Mouse (Mus musculus): ENCODE measurements around the gene Nr1i3. TPM values are rescaled to one million over a fixed set of nuclear protein-coding genes. Genes with fewer than 3 reads are reported as not detected.

The Nr1i3 gene
- polyA plus RNA-seq, 1 experiment, result 0.40 TPM

DNA sequence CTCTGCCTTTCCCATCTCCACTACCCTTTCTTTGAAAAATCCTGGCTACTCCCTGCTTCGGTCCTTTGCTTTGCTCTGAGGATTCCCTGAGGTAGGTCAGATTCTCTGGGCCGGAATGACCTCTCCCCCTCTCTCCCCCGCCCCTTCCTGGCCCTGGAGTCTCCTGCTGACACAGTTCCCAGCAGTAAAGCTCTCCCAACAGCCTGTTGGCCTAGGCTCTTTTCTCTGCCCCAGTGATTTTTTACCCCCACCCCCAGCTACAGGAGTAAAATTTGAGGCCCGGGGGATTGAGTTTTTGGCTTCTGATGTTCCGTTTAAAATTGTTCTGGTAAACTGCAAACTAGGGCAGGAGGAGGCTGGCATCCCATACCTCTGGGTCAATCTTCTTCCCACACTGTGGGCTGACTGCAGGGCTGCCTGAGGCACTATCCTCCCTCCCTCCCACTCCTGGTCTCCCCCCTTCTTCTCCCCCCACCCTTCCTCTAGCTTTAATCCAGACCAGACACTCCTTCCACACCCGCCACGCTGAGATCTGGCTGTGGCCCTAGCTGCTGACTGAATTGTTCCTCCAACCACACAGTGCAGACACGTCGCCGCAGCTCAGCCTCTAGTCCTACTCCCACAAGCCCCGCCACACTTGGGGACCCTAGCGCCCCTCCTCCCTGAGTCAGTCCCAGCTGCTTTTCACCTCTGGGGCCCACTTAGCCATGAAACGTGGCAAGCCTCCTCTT lies 38.0 kb downstream of the Nr1i3 start:
- TF ChIP-seq GATA1 (IDR thresholded peaks at IDR 0.05; ENCODE audit: low read length), result no peak

DNA sequence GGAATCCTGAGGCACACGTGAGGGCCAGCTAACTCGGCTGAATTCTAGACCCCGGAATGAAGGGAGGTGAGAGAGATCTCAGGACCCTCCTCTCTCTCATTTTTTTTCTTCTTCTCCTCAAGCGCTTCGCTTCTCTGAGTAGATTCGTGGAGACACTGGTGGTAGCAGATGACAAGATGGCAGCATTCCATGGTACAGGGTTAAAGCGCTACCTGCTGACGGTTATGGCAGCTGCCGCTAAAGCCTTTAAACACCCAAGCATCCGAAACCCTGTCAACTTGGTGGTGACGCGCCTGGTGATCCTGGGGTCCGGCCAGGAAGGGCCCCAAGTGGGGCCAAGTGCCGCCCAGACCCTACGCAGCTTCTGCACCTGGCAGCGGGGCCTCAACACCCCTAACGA lies 38.6 kb downstream of the Nr1i3 start:
- TF ChIP-seq GATA1 (IDR thresholded peaks at IDR 0.05; ENCODE audit: low read length), result no peak

DNA sequence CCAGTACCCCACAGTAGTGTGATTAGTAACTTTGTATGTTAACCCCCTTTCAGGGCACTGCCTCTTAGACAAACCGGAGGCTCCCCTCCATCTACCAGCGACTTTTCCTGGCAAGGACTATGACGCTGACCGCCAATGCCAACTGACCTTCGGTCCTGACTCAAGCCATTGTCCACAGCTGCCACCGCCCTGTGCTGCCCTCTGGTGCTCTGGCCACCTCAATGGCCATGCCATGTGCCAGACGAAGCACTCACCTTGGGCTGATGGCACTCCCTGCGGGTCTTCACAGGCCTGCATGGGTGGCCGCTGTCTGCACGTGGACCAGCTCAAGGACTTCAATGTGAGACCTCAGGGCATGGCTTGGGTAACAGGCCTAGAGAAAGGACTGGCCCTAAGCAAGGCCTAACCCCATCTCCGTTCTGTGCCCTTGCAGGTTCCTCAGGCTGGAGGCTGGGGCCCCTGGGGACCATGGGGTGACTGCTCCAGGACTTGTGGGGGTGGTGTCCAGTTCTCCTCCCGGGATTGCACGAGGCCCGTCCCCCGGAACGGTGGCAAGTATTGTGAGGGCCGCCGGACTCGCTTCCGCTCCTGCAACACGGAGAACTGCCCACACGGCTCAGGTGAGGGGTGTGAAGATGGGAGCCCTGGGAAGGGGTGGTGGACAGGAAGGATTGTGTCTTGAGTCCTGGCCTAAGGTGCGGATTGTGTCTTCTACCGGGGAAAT lies 42.5 kb downstream of the Nr1i3 start:
- TF ChIP-seq GATA1 (IDR thresholded peaks at IDR 0.05; ENCODE audit: low read length), result no peak

DNA sequence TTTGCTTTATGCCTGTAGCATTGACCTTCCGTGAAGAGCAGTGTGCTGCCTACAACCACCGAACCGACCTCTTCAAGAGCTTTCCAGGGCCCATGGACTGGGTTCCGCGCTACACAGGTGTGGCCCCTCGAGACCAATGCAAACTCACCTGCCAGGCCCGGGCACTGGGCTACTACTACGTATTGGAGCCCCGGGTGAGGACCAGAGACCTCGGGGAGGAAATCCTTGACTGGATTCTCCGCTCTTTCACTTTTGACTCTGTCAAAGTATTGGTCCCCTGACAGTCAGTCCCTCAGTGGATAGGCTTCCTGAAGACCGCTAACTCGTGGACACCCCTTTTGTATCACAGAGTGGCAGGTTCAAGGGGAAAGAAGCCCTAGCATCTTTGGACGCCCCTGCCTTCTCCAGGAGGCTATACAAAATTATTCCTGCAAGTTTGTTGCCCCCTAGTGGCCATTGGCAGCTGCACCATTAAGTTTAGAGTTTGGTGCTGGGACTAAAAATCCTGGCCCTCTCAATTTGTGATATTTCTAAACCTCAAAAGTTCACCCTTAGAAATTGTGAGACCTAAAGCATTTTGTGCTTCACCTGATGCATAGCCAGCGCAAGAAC lies 43.3 kb downstream of the Nr1i3 start:
- no peak for TF ChIP-seq GATA1 (IDR thresholded peaks at IDR 0.05; ENCODE audit: low read length)

DNA sequence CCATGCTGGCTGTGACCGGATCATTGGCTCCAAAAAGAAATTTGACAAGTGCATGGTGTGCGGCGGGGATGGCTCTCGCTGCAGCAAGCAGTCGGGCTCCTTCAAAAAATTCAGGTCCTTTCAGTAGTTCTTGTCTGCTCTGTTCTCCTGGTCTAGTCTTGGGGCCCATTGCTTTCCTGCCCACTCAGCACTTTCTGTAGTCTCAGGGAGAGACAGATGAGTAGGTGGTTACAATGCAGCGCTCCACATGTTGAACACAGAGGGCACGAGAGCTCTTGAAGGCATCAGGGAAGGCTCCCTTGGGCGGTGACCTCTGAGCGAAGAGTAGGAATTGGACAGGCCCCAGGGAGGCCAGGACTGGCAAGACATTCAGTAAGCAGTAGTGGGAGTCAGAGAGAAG lies 44.0 kb downstream of the Nr1i3 start:
- TF ChIP-seq GATA1 (IDR thresholded peaks at IDR 0.05; ENCODE audit: low read length), result no peak

DNA sequence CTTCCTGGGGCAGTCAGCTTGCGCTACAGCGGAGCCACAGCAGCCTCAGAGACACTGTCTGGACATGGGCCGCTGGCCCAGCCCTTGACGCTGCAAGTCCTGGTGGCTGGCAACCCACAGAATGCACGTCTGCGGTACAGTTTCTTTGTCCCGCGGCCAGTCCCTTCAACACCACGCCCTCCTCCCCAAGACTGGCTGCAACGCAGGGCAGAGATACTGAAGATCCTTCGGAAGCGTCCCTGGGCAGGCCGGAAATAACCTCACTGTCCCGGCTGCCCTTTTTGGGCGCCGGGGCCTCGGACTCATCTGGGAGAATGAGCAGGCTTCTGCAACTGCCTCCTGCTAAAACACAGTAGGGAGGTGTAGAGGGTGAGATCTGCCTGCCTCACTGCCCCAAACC lies 45.2 kb downstream of the Nr1i3 start:
- no peak for TF ChIP-seq GATA1 (IDR thresholded peaks at IDR 0.05; ENCODE audit: low read length)

DNA sequence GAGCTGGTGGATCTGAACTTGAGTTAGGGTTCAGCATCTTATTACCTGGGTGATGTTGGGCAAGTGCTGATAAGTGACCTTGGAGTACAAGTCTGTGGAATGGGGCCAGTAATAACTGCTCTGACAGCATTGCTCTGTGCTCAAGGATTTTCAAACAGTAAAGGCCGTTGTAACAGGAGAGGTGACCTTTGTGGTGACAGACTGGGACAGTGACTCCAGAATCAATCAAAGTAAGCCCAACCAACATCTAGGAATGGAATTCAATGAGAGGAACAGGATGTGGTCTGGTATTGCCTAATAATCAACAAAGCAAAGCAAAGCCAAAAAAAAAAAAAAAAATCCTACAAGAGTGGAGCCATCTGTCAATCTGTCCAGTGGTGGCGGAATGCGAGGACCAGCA lies 46.5 kb downstream of the Nr1i3 start:
- TF ChIP-seq GATA1 (IDR thresholded peaks at IDR 0.05; ENCODE audit: low read length), result no peak

DNA sequence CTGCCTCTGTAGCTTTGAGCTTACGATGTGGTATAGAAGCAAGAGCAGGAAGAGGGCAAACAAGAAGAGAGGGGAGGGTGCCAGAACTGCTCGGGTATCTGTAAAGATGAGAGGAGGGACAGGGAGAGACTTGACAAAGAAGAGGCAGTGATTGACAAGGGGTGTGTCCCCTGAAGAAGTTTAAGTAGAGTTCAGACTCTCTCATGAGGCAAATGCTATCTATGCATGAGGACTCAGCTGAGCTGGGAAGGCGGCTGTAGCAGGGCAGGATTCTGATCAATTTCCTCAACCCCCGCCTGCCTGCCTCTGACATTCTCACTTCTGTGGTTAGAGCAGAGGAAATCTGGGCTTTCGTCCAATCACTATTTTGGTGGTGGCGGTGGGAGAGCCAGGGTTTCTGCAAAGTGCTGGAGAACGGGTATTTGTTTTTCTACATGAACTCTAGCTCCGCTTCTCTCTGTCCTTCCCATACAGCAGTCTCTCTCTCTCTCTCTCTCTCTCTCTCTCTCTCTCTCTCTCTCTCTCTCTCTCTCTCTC lies 48.9 kb downstream of the Nr1i3 start:
- no peak for TF ChIP-seq GATA1 (IDR thresholded peaks at IDR 0.05; ENCODE audit: low read length)

DNA sequence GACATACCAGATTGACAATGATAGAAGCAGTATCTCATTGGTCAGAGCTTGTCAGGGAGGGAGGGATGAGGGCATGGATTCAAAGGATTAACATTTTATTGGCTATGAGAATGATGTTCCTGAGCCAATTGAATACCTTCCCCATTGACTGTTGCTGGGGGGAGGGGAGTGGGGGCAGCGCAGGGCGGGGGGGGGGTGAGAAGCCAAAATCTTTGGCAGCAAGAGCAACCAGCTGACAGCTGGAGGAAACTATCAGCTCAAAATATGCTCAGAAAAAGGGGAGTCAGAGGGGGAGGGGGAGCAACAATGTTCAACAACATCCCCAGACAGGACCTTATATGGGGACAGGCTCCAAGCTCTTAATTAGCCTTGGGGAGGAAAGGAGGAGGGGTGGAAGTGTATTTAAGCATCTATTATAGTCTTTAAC lies 49.4 kb downstream of the Nr1i3 start:
- no peak for TF ChIP-seq GATA1 (IDR thresholded peaks at IDR 0.05; ENCODE audit: low read length)

DNA sequence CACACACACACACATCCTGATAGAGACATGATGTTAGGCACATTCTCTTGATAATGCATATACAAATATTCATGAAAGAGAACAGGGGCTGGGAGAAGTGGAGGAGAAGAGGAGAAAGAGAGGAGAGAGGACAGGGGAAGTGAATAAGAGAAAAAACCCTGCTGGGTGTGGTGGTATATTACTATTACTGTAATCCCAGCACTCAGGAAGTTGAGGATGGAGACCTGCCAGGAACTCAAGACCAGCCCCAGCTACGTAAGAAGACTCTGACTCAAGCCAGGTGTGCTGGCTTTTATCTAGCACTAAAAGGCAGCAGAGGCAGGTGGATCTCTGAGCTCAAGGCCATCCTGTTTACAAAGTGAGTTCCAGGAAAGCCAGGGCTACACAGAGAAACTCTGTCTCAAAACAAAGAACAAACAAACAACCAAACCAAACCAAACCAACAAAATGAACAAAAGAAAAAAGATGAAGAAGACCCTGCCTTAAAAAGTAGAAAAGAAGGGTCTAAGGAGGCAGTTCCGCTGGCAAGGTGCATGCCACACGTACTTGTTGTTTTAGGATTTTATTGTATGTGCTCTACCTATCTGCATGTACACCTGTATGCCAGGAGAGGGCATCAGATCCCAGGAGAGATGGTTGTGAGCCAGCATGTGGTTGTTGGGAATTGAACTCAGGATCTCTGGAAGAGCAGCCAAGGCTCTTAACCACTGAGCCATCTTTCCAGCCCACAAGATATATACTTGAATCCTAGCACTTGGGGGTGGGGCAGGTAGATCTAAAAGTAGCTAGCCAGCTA lies 50.1 kb downstream of the Nr1i3 start:
- no peak for TF ChIP-seq GATA1 (IDR thresholded peaks at IDR 0.05; ENCODE audit: low read length)

DNA sequence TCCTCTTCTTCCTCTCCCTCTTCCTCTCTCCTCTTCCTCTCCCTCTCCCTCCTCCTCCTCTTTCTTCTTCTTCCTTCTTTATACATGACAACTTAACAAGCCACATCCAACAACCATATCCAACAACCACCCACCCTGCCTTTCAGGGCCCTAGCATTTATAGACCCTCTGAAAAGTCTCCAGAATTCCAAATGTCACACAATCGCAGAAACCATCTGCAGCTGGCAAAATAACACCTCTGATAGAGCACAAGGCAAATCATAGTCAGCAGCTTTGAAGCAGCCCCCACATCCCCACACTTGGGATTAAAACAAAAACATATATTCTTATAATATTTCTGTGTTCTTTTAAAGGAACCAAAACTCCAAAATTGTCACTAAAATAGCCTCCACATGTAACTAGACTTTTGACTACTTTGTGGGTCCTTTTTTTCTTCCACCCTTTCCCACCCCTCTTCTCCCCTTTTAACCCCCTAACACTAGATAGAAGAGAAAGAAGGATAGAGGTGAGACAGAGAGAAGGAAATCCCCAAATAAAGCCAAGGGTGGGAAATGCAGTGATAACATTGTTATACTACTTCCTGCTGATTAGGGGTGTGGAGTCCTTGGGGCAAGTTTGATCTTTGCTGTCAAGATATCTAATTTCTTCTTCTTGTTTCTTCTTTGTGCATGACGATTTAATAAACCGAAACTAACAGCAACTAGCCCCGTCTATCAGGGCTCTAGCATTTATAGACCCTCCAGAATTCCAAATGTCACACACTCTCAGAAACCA lies 52.4 kb downstream of the Nr1i3 start:
- no peak for TF ChIP-seq GATA1 (IDR thresholded peaks at IDR 0.05; ENCODE audit: low read length)

DNA sequence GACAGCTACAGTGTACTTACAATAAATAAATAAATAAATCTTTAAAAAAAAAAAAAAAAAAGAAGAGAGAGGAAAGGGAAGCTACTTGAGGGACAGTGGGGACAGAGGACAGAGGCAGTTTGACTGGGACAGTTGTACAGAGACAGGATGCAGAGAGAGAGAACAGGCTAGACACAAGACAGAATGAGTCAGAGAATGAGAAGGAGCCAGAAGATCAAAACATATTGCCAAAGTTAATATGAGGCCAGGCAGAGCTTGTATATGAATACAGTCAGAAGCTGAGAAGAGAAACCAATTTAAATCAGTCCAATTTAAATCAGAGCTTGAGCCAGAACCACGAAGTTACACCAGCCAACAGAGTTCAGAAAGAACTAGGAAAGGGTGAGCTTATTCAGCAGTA lies 54.6 kb downstream of the Nr1i3 start:
- TF ChIP-seq GATA1 (IDR thresholded peaks at IDR 0.05; ENCODE audit: low read length), result no peak

DNA sequence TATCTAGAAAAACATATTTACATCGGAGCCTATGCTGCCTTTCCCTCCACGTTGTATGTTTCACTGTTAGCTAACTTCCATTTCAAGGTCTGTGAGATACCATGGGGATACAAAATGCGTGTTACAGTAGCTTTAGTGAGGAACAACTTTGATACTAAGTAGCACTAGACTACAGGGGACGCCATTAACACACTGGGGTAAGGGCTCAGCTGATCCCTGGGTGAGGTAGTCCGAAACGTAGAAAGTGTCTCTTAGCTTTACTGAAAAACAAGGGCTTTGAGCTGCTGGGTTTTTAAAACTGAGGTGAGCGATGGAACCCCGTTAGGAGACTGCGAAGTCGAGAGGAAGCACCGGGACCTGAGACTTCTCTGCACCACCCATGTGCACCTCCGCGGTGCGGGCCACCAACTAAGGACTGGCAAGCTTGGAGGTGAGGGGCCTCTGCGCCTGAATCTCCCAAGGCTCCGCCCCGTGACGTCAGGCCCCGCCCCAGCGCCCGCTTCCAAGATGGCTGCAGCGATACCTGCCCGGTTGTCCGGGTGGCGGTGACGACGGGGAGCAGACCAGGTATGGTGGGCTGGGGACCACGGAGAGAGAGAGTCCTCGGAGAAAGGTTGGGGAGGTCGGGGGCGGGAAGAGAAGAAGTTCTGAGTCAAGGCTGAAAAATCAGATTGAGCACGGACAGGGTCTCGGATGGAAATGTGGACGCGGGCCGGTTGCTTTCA lies 56.2 kb downstream of the Nr1i3 start, which contains the start of gene B4galt3:
Gene B4galt3 (plus strand): TSS at position 481 of the 725 bp plus-strand sequence.
- no peak for TF ChIP-seq GATA1 (IDR thresholded peaks at IDR 0.05; ENCODE audit: low read length)

Other genes with a start within 250 kb of the Nr1i3 start
- 0.08 TPM in 1 of 2 replicates, not detected in the other for gene Fcgr2b, start 237.4 kb upstream of the Nr1i3 start, polyA plus RNA-seq (2012)
- not detected in 2 replicates for gene Fcgr4, start 195.1 kb upstream of the Nr1i3 start, polyA plus RNA-seq (2012)
- 0.04 and 0.13 TPM in 2 replicates for gene Fcgr3, start 149.0 kb upstream of the Nr1i3 start, polyA plus RNA-seq (2012)
- gene Cfap126, start 100.1 kb upstream of the Nr1i3 start, polyA plus RNA-seq (2012), result 0.67 and 1.5 TPM in 2 replicates
- gene Sdhc, start 63.4 kb upstream of the Nr1i3 start, polyA plus RNA-seq (2012), result 51.9 and 128 TPM in 2 replicates
- 0.14 TPM in 1 of 2 replicates, not detected in the other for gene Mpz, start 63.3 kb upstream of the Nr1i3 start, polyA plus RNA-seq (2012)
- gene Pcp4l1, start 17.7 kb upstream of the Nr1i3 start, polyA plus RNA-seq (2012), result not detected in 2 replicates
- gene Tomm40l, start 8.5 kb downstream of the Nr1i3 start, polyA plus RNA-seq (2012), result 50.2 and 61.5 TPM in 2 replicates
- not detected in 2 replicates for gene Apoa2, start 11.1 kb downstream of the Nr1i3 start, polyA plus RNA-seq (2012)
- not detected in 2 replicates for gene Fcer1g, start 20.4 kb downstream of the Nr1i3 start, polyA plus RNA-seq (2012)
- 0.09 TPM in 2 replicates for gene Adamts4, start 36.5 kb downstream of the Nr1i3 start, polyA plus RNA-seq (2012)
- gene Ndufs2, start 37.4 kb downstream of the Nr1i3 start, polyA plus RNA-seq (2012), result 40.4 and 106 TPM in 2 replicates
- 26.9 and 32.7 TPM in 2 replicates for gene B4galt3, start 56.4 kb downstream of the Nr1i3 start, polyA plus RNA-seq (2012)
- 38.6 and 45.3 TPM in 2 replicates for gene Ppox, start 67.2 kb downstream of the Nr1i3 start, polyA plus RNA-seq (2012)
- gene Usp21, start 74.0 kb downstream of the Nr1i3 start, polyA plus RNA-seq (2012), result 49.8 and 54.4 TPM in 2 replicates
- 51.5 and 62.9 TPM in 2 replicates for gene Ufc1, start 81.1 kb downstream of the Nr1i3 start, polyA plus RNA-seq (2012)
- gene Dedd, start 115.2 kb downstream of the Nr1i3 start, polyA plus RNA-seq (2012), result 25.2 and 28.3 TPM in 2 replicates
- gene Nit1, start 131.7 kb downstream of the Nr1i3 start, polyA plus RNA-seq (2012), result 14.2 and 16.9 TPM in 2 replicates
- gene Pfdn2, start 131.7 kb downstream of the Nr1i3 start, polyA plus RNA-seq (2012), result 19.0 and 19.9 TPM in 2 replicates
- gene Klhdc9, start 146.8 kb downstream of the Nr1i3 start, polyA plus RNA-seq (2012), result 0.48 and 0.63 TPM in 2 replicates
- not detected in 2 replicates for gene Nectin4, start 156.1 kb downstream of the Nr1i3 start, polyA plus RNA-seq (2012)
- gene Arhgap30, start 175.0 kb downstream of the Nr1i3 start, polyA plus RNA-seq (2012), result 0.95 and 1.1 TPM in 2 replicates
- 35.2 and 37.5 TPM in 2 replicates for gene Usf1, start 197.3 kb downstream of the Nr1i3 start, polyA plus RNA-seq (2012)
- gene Tstd1, start 204.9 kb downstream of the Nr1i3 start, polyA plus RNA-seq (2012), result 0.22 TPM in 1 of 2 replicates, not detected in the other
- not detected in 2 replicates for gene F11r, start 223.6 kb downstream of the Nr1i3 start, polyA plus RNA-seq (2012)